Mouse (Mus musculus) neural tube, embryonic 13.5 days (tissue): ENCODE measurements around the gene Npc2. TPM values are rescaled to one million over a fixed set of nuclear protein-coding genes. Genes with fewer than 3 reads are reported as not detected.

Source experiments
- ATAC-seq: fragments of 200-750 bp; cut with Nextera tagmentation; 2 replicates; pipeline ENCODE4 v1.8.0; 2017; ENCODE audit warnings: low read depth, mild to moderate bottlenecking, moderate TSS enrichment, moderate library complexity
- H3K27ac ChIP-seq: fragments of 300-500 bp; sonication (generic); replicated peaks from 2 replicates; pipeline ENCODE4 v1.5.1; 2015; ENCODE audit warnings: moderate library complexity, mild to moderate bottlenecking, inconsistent platforms
- H3K27me3 ChIP-seq: fragments of 300-500 bp; sonication (generic); 2 replicates; pipeline ENCODE4 v1.6.1; 2015; ENCODE audit warnings: mild to moderate bottlenecking, inconsistent platforms
- H3K36me3 ChIP-seq: fragments of 300-500 bp; sonication (generic); 2 replicates; pipeline ENCODE4 v1.6.1; 2015; ENCODE audit warnings: mild to moderate bottlenecking, inconsistent platforms
- H3K4me1 ChIP-seq: fragments of 300-500 bp; sonication (generic); replicated peaks from 2 replicates; pipeline ENCODE4 v1.6.1; 2015; ENCODE audit warnings: inconsistent platforms
- H3K4me2 ChIP-seq: fragments of 300-500 bp; sonication (generic); 2 replicates; pipeline ENCODE4 v1.6.1; 2015; ENCODE audit warnings: inconsistent platforms, mild to moderate bottlenecking, moderate library complexity
- H3K4me3 ChIP-seq: fragments of 300-500 bp; sonication (generic); 2 replicates; pipeline ENCODE4 v1.5.1; 2015; ENCODE audit warnings: mild to moderate bottlenecking, inconsistent platforms
- H3K9ac ChIP-seq: fragments of 300-500 bp; sonication (generic); 2 replicates; pipeline ENCODE4 v1.6.1; 2015; ENCODE audit warnings: moderate library complexity, mild to moderate bottlenecking, inconsistent platforms
- H3K9me3 ChIP-seq: fragments of 300-500 bp; sonication (generic); 2 replicates; pipeline ENCODE4 v1.6.1; 2016; ENCODE audit warnings: inconsistent platforms
- WGBS: fragments of 180-500 bp; shearing (Covaris S2); methylation state at CpG from one replicate; pipeline ENCODE4 v1.1.7; 2015; 5-methylcytosine and 5-hydroxymethylcytosine counted together
- polyA plus RNA-seq: library from polyadenylated mRNA; unstranded; fragments of >200 nt; fragmentation: Nextera tagmentation; extraction: Ambion mirVana; gene quantifications from 2 replicates; pipeline ENCODE4 v1.2.1, GENCODE M21; 2015

The Npc2 gene
- polyA plus RNA-seq, 1 experiment from 2014 or later, result 77.8 TPM

- WGBS, result 80% methylated on average over 9 of the region's 9 CpGs
Measured at GRCm38 (mm10) chr12:84805228-84805842, 32.4 kb upstream of the Npc2 start.

DNA sequence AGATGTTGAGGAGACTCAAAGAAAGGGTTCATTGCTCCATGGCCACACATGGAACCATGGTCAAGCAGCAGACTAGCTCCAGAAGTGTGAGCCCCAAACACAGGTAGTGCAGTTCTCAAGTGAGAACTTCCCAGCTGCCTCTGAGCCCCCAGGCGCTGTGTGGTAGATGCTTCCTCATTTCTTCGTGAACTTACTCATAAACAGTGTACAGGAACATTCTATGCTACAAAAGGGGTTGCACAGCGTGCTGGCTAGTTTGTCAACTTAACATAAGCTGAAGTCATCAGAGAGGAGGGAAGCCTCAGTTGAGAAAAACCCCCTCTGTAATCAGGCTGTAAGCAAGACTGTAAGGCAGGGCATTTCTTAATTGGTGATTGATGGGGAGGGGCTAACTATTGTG lies 29.7 kb upstream of the Npc2 start:
- no peaks in the 10 kb centered on the region; the same call in 1 of the 2 replicates for H3K4me1 ChIP-seq
- ATAC-seq, result no peak
- no peak overlapping the region for H3K4me3 ChIP-seq
- H3K4me2 ChIP-seq, result no peak overlapping the region
- H3K9me3 ChIP-seq, result no peaks in the 10 kb centered on the region
- H3K9ac ChIP-seq, result no peak overlapping the region
- H3K27ac ChIP-seq, result no peak overlapping the region
- 93% methylated on average over 3 of the region's 3 CpGs for WGBS
- H3K36me3 ChIP-seq, result no peaks in the 10 kb centered on the region
- H3K27me3 ChIP-seq, result no peaks in the 10 kb centered on the region

More at GRCm38 (mm10) chr12:84805228-84805842, 32.4 kb upstream of the Npc2 start:
- no peak overlapping the region for H3K27ac ChIP-seq
- no peak overlapping the region for H3K9ac ChIP-seq
- H3K9me3 ChIP-seq, result no peaks in the 10 kb centered on the region
- no peak for ATAC-seq
- no peaks in the 10 kb centered on the region for H3K27me3 ChIP-seq
- H3K4me3 ChIP-seq, result no peak overlapping the region
- no peaks in the 10 kb centered on the region; the same call in 1 of the 2 replicates for H3K4me1 ChIP-seq
- no peaks in the 10 kb centered on the region for H3K36me3 ChIP-seq
- no peak overlapping the region for H3K4me2 ChIP-seq

- ATAC-seq, result no peak
- H3K9me3 ChIP-seq, result no peaks in the 10 kb centered on the region
- no peaks in the 10 kb centered on the region for H3K36me3 ChIP-seq
- no peak overlapping the region for H3K27ac ChIP-seq
- H3K4me3 ChIP-seq, result no peak overlapping the region
- no peak overlapping the region for H3K4me2 ChIP-seq
- 84% methylated on average over 13 of the region's 13 CpGs for WGBS
- H3K9ac ChIP-seq, result no peak overlapping the region
- no peaks in the 10 kb centered on the region; the same call in 1 of the 2 replicates for H3K4me1 ChIP-seq
- H3K27me3 ChIP-seq, result no peaks in the 10 kb centered on the region
Measured at GRCm38 (mm10) chr12:84801532-84802110, 28.7 kb upstream of the Npc2 start.

DNA sequence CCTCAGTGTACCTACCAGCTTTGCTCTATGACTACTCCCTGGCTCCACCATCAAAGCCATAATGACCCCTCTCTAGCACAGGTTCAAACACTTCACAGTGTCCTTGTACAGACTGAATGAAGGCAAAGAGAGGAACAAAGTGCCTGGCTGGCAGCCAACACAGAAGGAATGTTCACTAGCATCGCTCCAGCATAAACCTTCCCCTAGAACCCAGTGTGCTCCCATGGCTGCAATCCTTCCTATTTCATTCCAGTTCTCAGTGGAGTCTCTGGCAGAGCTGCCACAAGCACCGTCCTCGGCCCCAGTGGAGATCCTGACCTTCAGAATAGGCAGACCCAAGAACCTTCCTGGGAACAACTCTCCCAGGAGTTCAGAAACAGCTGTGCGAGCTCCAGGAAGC lies 27.5 kb upstream of the Npc2 start:
- no peak overlapping the region for H3K9ac ChIP-seq
- no peaks in the 10 kb centered on the region for H3K4me1 ChIP-seq
- no peak overlapping the region for H3K4me2 ChIP-seq
- H3K27ac ChIP-seq, result no peak overlapping the region
- ATAC-seq, result no peak
- no peak overlapping the region for H3K4me3 ChIP-seq
- H3K9me3 ChIP-seq, result no peaks in the 10 kb centered on the region
- 72% methylated on average over 4 of the region's 4 CpGs for WGBS
- no peaks in the 10 kb centered on the region for H3K36me3 ChIP-seq
- H3K27me3 ChIP-seq, result no peaks in the 10 kb centered on the region

GRCm38 (mm10) chr12:84799086-84799485 lies 26.1 kb upstream of the Npc2 start:
- Histone ChIP-seq H3K27ac (no peak overlapping the region), H3K36me3 (no peaks in the 10 kb centered on the region), H3K27me3 (no peaks in the 10 kb centered on the region), H3K4me3 (no peak overlapping the region), H3K9me3 (no peaks in the 10 kb centered on the region), H3K4me2 (no peak overlapping the region), H3K9ac (no peak overlapping the region), H3K4me1 (no peaks in the 10 kb centered on the region)
- WGBS, result 92% methylated on average over 13 of the region's 13 CpGs
- ATAC-seq, result no peak

DNA sequence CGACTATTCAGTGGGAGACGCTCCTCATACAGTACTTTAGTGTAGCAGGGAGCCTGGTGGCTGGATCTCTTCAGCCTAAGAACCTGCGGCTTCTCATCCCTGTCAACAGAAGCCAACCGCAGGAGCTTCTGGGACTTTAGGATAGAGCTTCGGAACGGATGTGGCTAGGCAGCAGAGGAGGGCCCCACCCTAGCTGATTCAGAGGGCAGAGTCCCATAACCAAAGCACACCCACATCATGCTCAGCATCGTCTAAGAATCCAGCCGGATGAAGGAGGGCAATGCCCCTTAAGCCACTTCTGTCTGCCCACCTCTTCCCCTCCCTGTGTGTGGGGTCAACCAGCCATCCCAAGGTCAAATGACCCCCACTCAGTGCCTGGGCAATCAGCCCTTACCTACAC lies 21.7 kb upstream of the Npc2 start:
- no peaks in the 10 kb centered on the region for H3K36me3 ChIP-seq
- no peak overlapping the region for H3K27ac ChIP-seq
- no peaks in the 10 kb centered on the region for H3K4me1 ChIP-seq
- no peak overlapping the region for H3K4me2 ChIP-seq
- no peaks in the 10 kb centered on the region for H3K9me3 ChIP-seq
- no peak overlapping the region for H3K9ac ChIP-seq
- WGBS, result 93% methylated on average over 8 of the region's 8 CpGs
- no peak for ATAC-seq
- H3K27me3 ChIP-seq, result no peaks in the 10 kb centered on the region
- no peak overlapping the region for H3K4me3 ChIP-seq

- no peak for ATAC-seq
- Histone ChIP-seq H3K27me3 (no peaks in the 10 kb centered on the region), H3K36me3 (no peaks in the 10 kb centered on the region), H3K9ac (no peak overlapping the region), H3K4me1 (no peaks in the 10 kb centered on the region), H3K9me3 (no peaks in the 10 kb centered on the region), H3K27ac (no peak overlapping the region), H3K4me2 (no peak overlapping the region), H3K4me3 (no peak overlapping the region)
- 84% methylated on average over 4 of the region's 4 CpGs for WGBS
Measured at GRCm38 (mm10) chr12:84792629-84793028, 19.7 kb upstream of the Npc2 start.

DNA sequence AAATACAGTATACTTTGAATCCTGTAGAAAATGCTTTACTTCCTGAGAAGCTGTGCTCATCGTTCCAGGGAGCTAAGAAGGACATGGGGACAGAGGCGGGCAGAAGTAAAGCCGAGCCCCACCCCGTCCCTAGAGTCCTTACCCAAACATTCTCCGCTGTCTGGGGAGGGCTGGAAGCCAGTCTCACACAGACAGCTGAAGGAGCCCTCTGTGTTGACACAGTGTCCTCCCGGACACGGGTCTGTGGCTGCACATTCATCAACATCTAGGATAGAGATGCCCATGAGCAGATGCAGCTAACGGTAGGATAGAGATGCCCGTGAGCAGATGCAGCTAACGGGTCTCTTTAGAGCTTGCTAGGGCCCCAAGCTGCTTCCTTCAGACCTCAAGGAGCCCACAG lies 17.9 kb upstream of the Npc2 start:
- H3K9ac ChIP-seq, result no peak overlapping the region
- H3K4me1 ChIP-seq, result no peaks in the 10 kb centered on the region
- no peaks in the 10 kb centered on the region for H3K36me3 ChIP-seq
- H3K9me3 ChIP-seq, result no peaks in the 10 kb centered on the region
- 73% methylated on average over 10 of the region's 10 CpGs for WGBS
- H3K27me3 ChIP-seq, result no peaks in the 10 kb centered on the region
- no peak overlapping the region for H3K27ac ChIP-seq
- ATAC-seq, result no peak
- H3K4me2 ChIP-seq, result no peak overlapping the region
- no peak overlapping the region for H3K4me3 ChIP-seq

- ATAC-seq, result no peak
- no peak overlapping the region for H3K9ac ChIP-seq
- no peaks in the 10 kb centered on the region for H3K9me3 ChIP-seq
- no peak overlapping the region for H3K27ac ChIP-seq
- 75% methylated on average over 5 of the region's 5 CpGs for WGBS
- no peak overlapping the region for H3K4me2 ChIP-seq
- H3K27me3 ChIP-seq, result no peaks in the 10 kb centered on the region
- H3K4me3 ChIP-seq, result no peak overlapping the region
- no peaks in the 10 kb centered on the region for H3K36me3 ChIP-seq
- H3K4me1 ChIP-seq, result no peaks in the 10 kb centered on the region
Measured at GRCm38 (mm10) chr12:84786091-84786490, 13.1 kb upstream of the Npc2 start.

- no peaks in the 10 kb centered on the region for H3K27me3 ChIP-seq
- H3K36me3 ChIP-seq, result no peaks in the 10 kb centered on the region
- no peaks in the 10 kb centered on the region for H3K4me1 ChIP-seq
- H3K9me3 ChIP-seq, result no peaks in the 10 kb centered on the region
- no peak overlapping the region for H3K9ac ChIP-seq
- no peak overlapping the region for H3K27ac ChIP-seq
- 34% methylated on average over 25 of the region's 25 CpGs for WGBS
- ATAC-seq, result peak; percentile 73
- H3K4me2 ChIP-seq, result peak overlapping the region; percentile 31; the same call in 1 of the 2 replicates
- H3K4me3 ChIP-seq, result no peak overlapping the region
Measured at GRCm38 (mm10) chr12:84784604-84785381, 11.8 kb upstream of the Npc2 start.

- Histone ChIP-seq H3K27me3 (no peaks in the 10 kb centered on the region), H3K36me3 (no peaks in the 10 kb centered on the region), H3K9ac (no peak overlapping the region), H3K4me3 (no peak overlapping the region), H3K9me3 (no peaks in the 10 kb centered on the region), H3K27ac (no peak overlapping the region), H3K4me2 (no peak overlapping the region), H3K4me1 (peaks cover 23% of the 10 kb centered on the region)
- ATAC-seq, result no peak
Measured at GRCm38 (mm10) chr12:84776229-84776628, 3.3 kb upstream of the Npc2 start.

GRCm38 (mm10) chr12:84774376-84774775 lies 1.4 kb upstream of the Npc2 start:
- no peak for ATAC-seq
- Histone ChIP-seq H3K27ac (no peak overlapping the region), H3K36me3 (peaks cover 3% of the 10 kb centered on the region; the same call in 1 of the 2 replicates), H3K27me3 (no peaks in the 10 kb centered on the region), H3K4me3 (peak overlapping the region; percentile 67; the same call in 1 of the 2 replicates), H3K9ac (no peak overlapping the region), H3K4me2 (peak overlapping the region; percentile 67), H3K9me3 (no peaks in the 10 kb centered on the region), H3K4me1 (peaks cover 41% of the 10 kb centered on the region)
- WGBS, result 91% methylated on average over 6 of the region's 6 CpGs
